Mouse (Mus musculus): ENCODE data around the gene Inafm2.

DNA sequence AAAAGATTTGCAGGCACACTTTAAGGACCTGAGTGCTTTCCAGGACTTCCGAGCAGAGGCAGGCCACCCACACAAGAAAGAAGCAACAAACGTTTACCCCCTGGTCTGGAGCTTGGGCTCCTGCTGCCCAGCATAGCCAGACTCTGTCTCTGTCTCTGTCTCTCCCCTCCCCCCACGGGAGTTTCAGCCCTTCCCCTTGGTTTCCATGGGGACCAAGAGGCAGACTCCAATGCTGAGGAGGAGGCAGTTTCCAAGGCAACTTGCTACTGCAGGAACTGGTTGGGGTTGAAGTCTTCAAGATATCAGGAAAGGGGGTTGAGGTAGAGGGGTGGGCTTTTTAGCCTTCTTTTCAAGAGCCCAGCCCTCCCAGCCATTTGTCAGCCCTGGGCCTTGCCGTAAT lies 31.3 kb upstream of the Inafm2 start:
- TF ChIP-seq POLR2A (IDR thresholded peaks at IDR 0.05; ENCODE audit: insufficient read depth, low read depth, low read length) (no peak), CTCF (IDR thresholded peaks at IDR 0.05; ENCODE audit: insufficient read depth, low read depth, low read length) (no peak)
